Mouse (Mus musculus): ENCODE data around the gene Pdss1. TPM values are rescaled to one million over a fixed set of nuclear protein-coding genes. Genes with fewer than 3 reads are reported as not detected.

The Pdss1 gene
- polyA plus RNA-seq, 1 experiment from 2014 or later = 22.0 TPM

DNA sequence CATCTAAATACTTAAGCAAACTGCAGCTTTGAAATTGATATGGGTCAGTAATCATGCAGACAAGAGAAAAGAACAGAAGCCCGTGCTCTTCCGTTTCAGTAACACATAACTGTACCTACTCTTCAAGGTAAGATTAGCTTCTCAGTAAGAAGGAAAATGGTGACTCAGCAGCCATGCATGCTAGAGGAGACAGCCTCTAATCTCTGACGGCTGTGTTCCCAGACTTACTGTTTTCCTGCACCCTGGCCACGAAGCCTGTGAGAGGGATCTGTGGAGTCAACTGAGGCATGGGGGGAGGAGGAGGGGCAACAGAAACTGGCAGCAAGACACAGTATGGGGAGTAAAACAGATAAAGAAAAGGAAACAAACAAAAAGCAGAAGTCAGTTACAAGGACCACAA is 54.6 kb downstream of the Pdss1 start:
- Histone ChIP-seq H3K4me1 (ENCODE audit: control insufficient read depth, insufficient read depth, low read length) (no peaks in the 10 kb centered on the region), H3K9ac (ENCODE audit: low read length) (no peak overlapping the region), H3K9me3 (replicated peaks; ENCODE audit: control insufficient read depth, low read length) (no peaks in the 10 kb centered on the region), H3K27ac (ENCODE audit: low read length) (no peak overlapping the region), H3K36me3 (ENCODE audit: control insufficient read depth, insufficient read depth, low read length) (no peaks in the 10 kb centered on the region), H3K4me2 (ENCODE audit: low read depth, low read length) (no peak overlapping the region), H3K4me3 (replicated peaks; ENCODE audit: low read length) (no peak overlapping the region), H3K27me3 (ENCODE audit: control insufficient read depth, insufficient read depth, low read length) (no peaks in the 10 kb centered on the region)
- no peak for ATAC-seq (ENCODE audit: insufficient read depth, low FRiP score)
- WGBS = 45% methylated on average over 4 of the region's 4 CpGs

DNA sequence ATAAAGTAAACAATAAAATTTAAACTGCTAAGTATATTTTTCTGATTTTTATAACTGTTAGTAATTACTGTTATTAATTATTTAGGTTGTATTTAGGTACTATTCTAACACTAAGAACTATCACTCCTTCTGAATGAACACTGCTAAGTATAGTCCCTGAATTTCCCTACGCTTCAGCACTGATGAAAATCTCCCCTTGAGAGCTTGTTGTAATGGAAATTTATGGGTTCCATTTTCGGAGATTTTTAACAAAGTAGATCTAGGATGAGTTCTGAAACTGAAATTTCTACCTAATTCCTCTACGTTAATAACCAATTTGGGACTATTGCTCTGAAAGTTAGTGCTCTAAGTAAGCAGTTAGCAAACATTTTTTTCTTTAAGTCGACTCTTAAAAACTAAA is 59.0 kb downstream of the Pdss1 start:
- no peak overlapping the region for H3K9ac ChIP-seq (ENCODE audit: low read length)
- ATAC-seq (ENCODE audit: insufficient read depth, low FRiP score) = no peak
- no peaks in the 10 kb centered on the region for H3K9me3 ChIP-seq (replicated peaks; ENCODE audit: control insufficient read depth, low read length)
- 87% methylated on average over 4 of the region's 4 CpGs for WGBS
- H3K36me3 ChIP-seq (ENCODE audit: control insufficient read depth, insufficient read depth, low read length) = no peaks in the 10 kb centered on the region
- no peaks in the 10 kb centered on the region for H3K4me1 ChIP-seq (ENCODE audit: control insufficient read depth, insufficient read depth, low read length)
- H3K27me3 ChIP-seq (ENCODE audit: control insufficient read depth, insufficient read depth, low read length) = no peaks in the 10 kb centered on the region
- no peak overlapping the region for H3K4me3 ChIP-seq (replicated peaks; ENCODE audit: low read length)
- H3K4me2 ChIP-seq (ENCODE audit: low read depth, low read length) = no peak overlapping the region
- H3K27ac ChIP-seq (ENCODE audit: low read length) = no peak overlapping the region

DNA sequence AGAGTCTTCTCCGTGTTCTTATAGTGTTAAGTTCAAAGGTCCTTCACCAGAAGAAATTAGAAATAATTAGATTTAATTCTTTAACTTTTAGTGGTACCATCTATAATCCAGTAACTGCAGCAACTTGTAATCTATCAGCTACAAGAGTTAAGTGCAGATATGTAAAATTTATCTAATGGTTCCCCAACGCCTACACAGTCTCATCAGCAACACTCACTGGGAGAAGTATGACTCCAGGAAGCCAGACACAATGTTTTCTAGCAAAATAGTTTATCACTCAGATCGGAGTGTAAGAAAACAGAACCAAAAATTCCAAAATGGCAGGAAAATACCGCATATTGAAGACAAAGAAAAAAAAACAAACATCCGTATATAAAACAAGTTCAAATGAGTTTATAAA is 60.6 kb downstream of the Pdss1 start:
- Histone ChIP-seq H3K9ac (ENCODE audit: low read length) (no peak overlapping the region), H3K4me3 (replicated peaks; ENCODE audit: low read length) (no peak overlapping the region), H3K9me3 (replicated peaks; ENCODE audit: control insufficient read depth, low read length) (no peaks in the 10 kb centered on the region), H3K36me3 (ENCODE audit: control insufficient read depth, insufficient read depth, low read length) (no peaks in the 10 kb centered on the region), H3K27me3 (ENCODE audit: control insufficient read depth, insufficient read depth, low read length) (no peaks in the 10 kb centered on the region), H3K27ac (ENCODE audit: low read length) (no peak overlapping the region), H3K4me2 (ENCODE audit: low read depth, low read length) (no peak overlapping the region), H3K4me1 (ENCODE audit: control insufficient read depth, insufficient read depth, low read length) (no peaks in the 10 kb centered on the region)
- 87% methylated on average over 5 of the region's 5 CpGs for WGBS
- ATAC-seq (ENCODE audit: insufficient read depth, low FRiP score) = no peak

DNA sequence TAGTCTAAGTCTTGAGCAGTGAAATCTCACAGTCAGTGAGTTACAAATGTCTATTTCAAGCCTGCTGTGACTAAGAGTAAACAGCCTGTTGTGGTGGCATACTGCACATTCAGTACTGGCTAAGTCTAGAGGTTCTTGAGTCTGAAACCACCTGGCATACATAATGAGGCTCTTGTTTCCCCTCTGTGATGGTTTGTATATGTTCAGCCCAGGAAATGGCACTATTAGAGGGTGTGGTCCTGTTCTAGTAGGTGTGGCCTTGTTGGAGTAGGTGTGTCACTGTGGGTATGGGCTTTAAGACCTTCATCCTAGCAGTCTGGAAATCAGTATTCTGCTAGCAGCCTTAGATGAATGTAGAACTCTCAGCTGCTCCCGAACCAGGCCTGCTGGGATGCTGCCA is 62.1 kb downstream of the Pdss1 start:
- Histone ChIP-seq H3K4me2 (ENCODE audit: low read depth, low read length) (no peak overlapping the region), H3K9ac (ENCODE audit: low read length) (no peak overlapping the region), H3K27me3 (ENCODE audit: control insufficient read depth, insufficient read depth, low read length) (no peaks in the 10 kb centered on the region), H3K27ac (ENCODE audit: low read length) (no peak overlapping the region), H3K4me3 (replicated peaks; ENCODE audit: low read length) (no peak overlapping the region), H3K36me3 (ENCODE audit: control insufficient read depth, insufficient read depth, low read length) (no peaks in the 10 kb centered on the region), H3K9me3 (replicated peaks; ENCODE audit: control insufficient read depth, low read length) (no peaks in the 10 kb centered on the region), H3K4me1 (ENCODE audit: control insufficient read depth, insufficient read depth, low read length) (no peaks in the 10 kb centered on the region)
- ATAC-seq (ENCODE audit: insufficient read depth, low FRiP score) = no peak
- WGBS = 81% methylated on average over 1 of the region's 1 CpGs

DNA sequence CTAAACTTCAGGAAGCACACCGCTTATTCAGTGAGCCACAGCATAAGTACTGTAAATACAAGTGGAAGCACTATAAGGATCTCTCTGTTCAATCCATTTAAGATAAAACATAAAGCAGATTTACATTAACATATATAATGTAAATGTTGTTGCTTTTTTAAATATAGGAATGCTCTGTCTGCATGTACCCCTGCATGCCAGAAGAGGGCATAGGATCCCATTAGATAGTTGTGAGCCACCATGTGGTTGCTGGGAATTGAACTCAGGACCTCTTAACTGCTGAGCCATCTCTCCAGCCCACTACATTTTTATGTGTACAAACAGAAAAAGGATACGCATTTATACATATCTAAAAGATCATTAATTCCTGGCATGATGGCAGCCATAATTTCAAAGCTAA is 66.4 kb downstream of the Pdss1 start:
- no peak overlapping the region for H3K4me2 ChIP-seq (ENCODE audit: low read depth, low read length)
- no peak overlapping the region for H3K9ac ChIP-seq (ENCODE audit: low read length)
- H3K27ac ChIP-seq (ENCODE audit: low read length) = no peak overlapping the region
- no peaks in the 10 kb centered on the region for H3K9me3 ChIP-seq (replicated peaks; ENCODE audit: control insufficient read depth, low read length)
- no peaks in the 10 kb centered on the region for H3K27me3 ChIP-seq (ENCODE audit: control insufficient read depth, insufficient read depth, low read length)
- no peak overlapping the region for H3K4me3 ChIP-seq (replicated peaks; ENCODE audit: low read length)
- H3K4me1 ChIP-seq (ENCODE audit: control insufficient read depth, insufficient read depth, low read length) = no peaks in the 10 kb centered on the region
- WGBS = 93% methylated on average over 2 of the region's 2 CpGs
- ATAC-seq (ENCODE audit: insufficient read depth, low FRiP score) = no peak
- H3K36me3 ChIP-seq (ENCODE audit: control insufficient read depth, insufficient read depth, low read length) = no peaks in the 10 kb centered on the region

DNA sequence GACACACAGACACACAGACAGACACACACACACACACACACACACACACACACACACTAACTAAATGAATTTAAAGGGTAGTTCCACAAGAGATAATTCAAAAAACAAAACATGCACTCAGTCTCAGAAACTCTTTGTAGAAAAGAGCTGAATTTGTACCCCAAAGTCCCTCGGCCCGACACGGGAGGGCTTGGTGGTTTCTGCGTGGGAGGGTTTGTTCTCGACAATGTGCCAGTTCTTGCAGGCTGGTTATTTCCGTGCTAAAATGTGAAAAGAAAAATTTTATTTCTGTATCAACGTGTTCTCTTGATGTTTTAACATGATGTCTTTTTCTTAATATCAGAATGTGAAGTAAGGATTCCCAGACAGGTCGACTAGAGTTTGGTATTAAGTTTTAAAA is 66.9 kb downstream of the Pdss1 start:
- WGBS = 89% methylated on average over 8 of the region's 8 CpGs
- Histone ChIP-seq H3K27ac (ENCODE audit: low read length) (no peak overlapping the region), H3K4me1 (ENCODE audit: control insufficient read depth, insufficient read depth, low read length) (no peaks in the 10 kb centered on the region), H3K9me3 (replicated peaks; ENCODE audit: control insufficient read depth, low read length) (no peaks in the 10 kb centered on the region), H3K4me2 (ENCODE audit: low read depth, low read length) (no peak overlapping the region), H3K4me3 (replicated peaks; ENCODE audit: low read length) (no peak overlapping the region), H3K27me3 (ENCODE audit: control insufficient read depth, insufficient read depth, low read length) (no peaks in the 10 kb centered on the region), H3K36me3 (ENCODE audit: control insufficient read depth, insufficient read depth, low read length) (no peaks in the 10 kb centered on the region), H3K9ac (ENCODE audit: low read length) (no peak overlapping the region)
- no peak for ATAC-seq (ENCODE audit: insufficient read depth, low FRiP score)

DNA sequence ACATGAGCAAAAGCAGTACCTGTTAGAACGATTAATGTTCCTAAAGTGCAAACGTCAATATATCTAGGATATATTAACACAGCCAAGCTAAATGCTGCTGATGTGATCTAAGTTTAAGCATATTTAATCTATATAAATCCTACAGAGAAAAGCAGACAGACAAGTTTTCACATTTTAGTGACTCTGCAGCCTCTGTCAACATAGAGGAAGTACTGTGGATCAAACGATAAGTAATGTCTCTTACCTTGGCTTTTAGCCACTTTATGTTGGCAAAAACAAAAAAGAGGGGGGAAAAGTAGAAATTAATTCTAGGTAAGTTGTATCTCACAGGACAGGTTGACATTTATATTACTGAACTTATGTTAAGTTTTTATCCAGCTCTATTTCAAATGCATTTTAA is 67.6 kb downstream of the Pdss1 start:
- Histone ChIP-seq H3K27ac (ENCODE audit: low read length) (no peak overlapping the region), H3K4me1 (ENCODE audit: control insufficient read depth, insufficient read depth, low read length) (no peaks in the 10 kb centered on the region), H3K4me2 (ENCODE audit: low read depth, low read length) (no peak overlapping the region), H3K27me3 (ENCODE audit: control insufficient read depth, insufficient read depth, low read length) (no peaks in the 10 kb centered on the region), H3K9ac (ENCODE audit: low read length) (no peak overlapping the region), H3K4me3 (replicated peaks; ENCODE audit: low read length) (no peak overlapping the region), H3K9me3 (replicated peaks; ENCODE audit: control insufficient read depth, low read length) (no peaks in the 10 kb centered on the region), H3K36me3 (ENCODE audit: control insufficient read depth, insufficient read depth, low read length) (no peaks in the 10 kb centered on the region)
- no peak for ATAC-seq (ENCODE audit: insufficient read depth, low FRiP score)
- whole genome bisulfite sequencing = 52% methylated on average over 3 of the region's 3 CpGs

DNA sequence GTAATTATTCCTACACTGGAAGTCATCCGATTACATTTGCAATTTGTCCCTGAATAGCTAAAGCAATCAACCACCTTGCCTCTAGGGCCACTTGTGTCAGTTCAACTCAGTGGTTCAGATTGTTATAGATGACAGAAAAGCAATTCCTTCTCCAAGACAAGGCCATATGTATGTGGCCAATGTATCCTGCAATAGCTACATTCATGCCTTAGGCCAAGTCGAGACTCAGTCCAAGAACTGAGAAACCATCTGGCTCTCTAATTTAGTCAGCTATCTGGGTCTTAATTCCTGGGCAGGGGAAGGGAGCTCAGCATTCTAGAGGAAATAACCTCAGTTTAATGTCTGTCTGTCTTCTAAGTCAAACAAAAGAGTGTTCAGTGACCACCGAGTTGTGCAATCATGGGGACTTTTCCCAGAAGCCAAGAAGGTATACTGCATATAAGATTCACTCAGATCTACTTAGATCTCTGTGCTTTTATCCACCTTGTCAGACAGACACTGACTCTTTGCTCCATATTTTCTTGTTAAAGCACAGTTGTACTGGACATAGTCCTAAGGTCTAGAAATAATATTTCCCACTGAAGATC is 82.2 kb downstream of the Pdss1 start:
- 77% methylated on average over 3 of the region's 3 CpGs for WGBS
- no peaks in the 10 kb centered on the region for H3K9me3 ChIP-seq (replicated peaks; ENCODE audit: control insufficient read depth, low read length)

DNA sequence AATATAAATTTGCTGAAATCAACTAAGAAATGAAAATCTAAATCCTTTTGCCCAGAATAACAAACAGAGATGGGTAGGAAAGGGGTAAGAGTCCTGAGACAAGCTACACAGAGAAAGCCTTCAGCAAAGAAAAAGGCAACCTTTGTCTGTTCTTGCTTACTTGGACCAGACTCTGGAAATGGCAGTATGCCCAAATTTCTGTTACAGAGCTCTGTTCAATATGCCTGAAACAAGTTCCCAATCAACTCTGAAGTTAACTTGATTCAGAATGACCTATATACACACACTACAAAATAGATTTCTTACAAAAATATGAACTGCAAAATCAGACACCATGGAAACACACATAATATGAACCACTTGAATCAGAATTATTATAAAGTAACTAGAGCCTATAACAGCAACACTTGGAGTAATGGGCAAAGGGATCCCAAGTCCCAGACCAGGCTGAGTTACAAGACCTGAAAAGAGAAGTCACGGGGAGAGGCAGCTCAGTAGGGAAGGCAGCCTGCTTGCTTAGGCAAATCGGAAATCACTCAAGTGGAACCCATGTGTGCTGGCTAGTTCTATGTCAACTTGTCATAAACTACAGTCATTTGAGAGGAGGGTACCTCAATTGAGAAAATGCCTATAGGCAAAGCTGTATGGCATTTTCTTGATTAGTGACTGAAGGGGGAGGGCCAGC is 90.8 kb downstream of the Pdss1 start:
- H3K9ac ChIP-seq (ENCODE audit: low read length) = no peak overlapping the region
- no peaks in the 10 kb centered on the region for H3K27me3 ChIP-seq (ENCODE audit: control insufficient read depth, insufficient read depth, low read length)
- no peaks in the 10 kb centered on the region for H3K4me1 ChIP-seq (ENCODE audit: control insufficient read depth, insufficient read depth, low read length)
- WGBS = 73% methylated on average over 2 of the region's 2 CpGs
- no peaks in the 10 kb centered on the region for H3K9me3 ChIP-seq (replicated peaks; ENCODE audit: control insufficient read depth, low read length)
- no peaks in the 10 kb centered on the region for H3K36me3 ChIP-seq (ENCODE audit: control insufficient read depth, insufficient read depth, low read length)
- H3K4me3 ChIP-seq (replicated peaks; ENCODE audit: low read length) = no peak overlapping the region
- no peak overlapping the region for H3K4me2 ChIP-seq (ENCODE audit: low read depth, low read length)
- ATAC-seq (ENCODE audit: insufficient read depth, low FRiP score) = no peak
- no peak overlapping the region for H3K27ac ChIP-seq (ENCODE audit: low read length)

More for the DNA sequence above, 82.2 kb downstream of the Pdss1 start:
- no peaks in the 10 kb centered on the region for H3K36me3 ChIP-seq (ENCODE audit: control insufficient read depth, insufficient read depth, low read length)
- H3K4me1 ChIP-seq (ENCODE audit: control insufficient read depth, insufficient read depth, low read length) = no peaks in the 10 kb centered on the region
- no peak overlapping the region for H3K27ac ChIP-seq (ENCODE audit: low read length)
- H3K27me3 ChIP-seq (ENCODE audit: control insufficient read depth, insufficient read depth, low read length) = no peaks in the 10 kb centered on the region
- no peak overlapping the region for H3K4me2 ChIP-seq (ENCODE audit: low read depth, low read length)
- ATAC-seq (ENCODE audit: insufficient read depth, low FRiP score) = no peak
- H3K4me3 ChIP-seq (replicated peaks; ENCODE audit: low read length) = no peak overlapping the region
- no peak overlapping the region for H3K9ac ChIP-seq (ENCODE audit: low read length)
